ENCODE assay signal across 12 mouse cellular contexts in the genomic region with DNA sequence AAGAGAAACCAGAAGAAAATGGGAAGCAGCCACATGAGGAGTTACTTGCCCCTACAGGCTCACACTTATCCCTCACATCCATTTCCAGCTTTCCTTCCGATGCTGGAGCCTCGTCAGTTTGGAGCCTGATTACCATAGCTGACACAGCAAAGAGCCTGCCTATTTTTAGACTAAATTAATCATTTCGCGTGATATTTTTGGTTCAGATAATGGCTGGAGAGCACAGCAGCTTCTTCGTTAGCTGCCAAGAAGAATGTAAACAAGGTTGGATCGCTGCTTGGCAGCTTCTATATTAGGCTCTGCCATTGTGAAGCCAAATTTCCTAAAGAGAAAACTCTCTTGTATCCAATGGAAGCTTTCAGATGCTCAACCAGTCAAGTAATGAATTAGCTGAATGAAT.
A peak's percentile ranks its signal among the peaks of the same experiment; 100 is the strongest.
DNase-seq lines count a peak whose midpoint lies in the region; ATAC-seq and TF ChIP-seq lines count a peak whose summit lies in the region.
"Had no signal": no experiment of that assay in that cellular context is flagged by ENCODE, and none has a peak within 500 bp of the region (broad histone marks: within the 10 kb centered on the region; RNA-seq: fewer than 3 reads in every experiment).

No protein-coding gene starts in this region.

- no peak for TF ChIP-seq CTCF in lung, adult 2 months (IDR thresholded peaks at IDR 0.05; ENCODE audit: insufficient read depth, low read length)
- TF ChIP-seq CTCF in forebrain, postnatal 0 days (IDR thresholded peaks at IDR 0.05; ENCODE audit: low read depth): no peak

- H3K36me3 ChIP-seq in lung, embryonic 15.5 days: no peaks in the 10 kb centered on the region
- no peaks in the 10 kb centered on the region for H3K36me3 ChIP-seq in forebrain, postnatal 0 days (ENCODE audit: insufficient read depth)
- no peaks in the 10 kb centered on the region for H3K36me3 ChIP-seq in heart, embryonic 16.5 days (ENCODE audit: control insufficient read depth, insufficient read depth)

- peaks cover 6% of the 10 kb centered on the region; the same call in 1 of the 2 replicates for H3K4me1 ChIP-seq in lung, embryonic 15.5 days
- H3K4me1 ChIP-seq in lung, adult 2 months (ENCODE audit: control insufficient read depth, insufficient read depth, low read length): no peaks in the 10 kb centered on the region
- H3K4me1 ChIP-seq in forebrain, postnatal 0 days (ENCODE audit: insufficient read depth): no peaks in the 10 kb centered on the region
- H3K4me1 ChIP-seq in heart, embryonic 16.5 days (ENCODE audit: control insufficient read depth, insufficient read depth, low read length): peaks cover 9% of the 10 kb centered on the region

- DNase-seq in frontal cortex, postnatal 10 days (ENCODE audit: low spot score in 2 of 2): no peak
- DNase-seq in lung, adult 2 months: no peak
- DNase-seq in forebrain, postnatal 0 days: peak; percentile 43
- no peak for DNase-seq in testis, postnatal 10 days (ENCODE audit: low spot score)
- DNase-seq: kidney, postnatal 10 days had no signal

- no peak overlapping the region for H3K9ac ChIP-seq in lung, embryonic 15.5 days
- H3K9ac ChIP-seq in forebrain, postnatal 0 days: no peak overlapping the region
- no peak overlapping the region for H3K9ac ChIP-seq in heart, embryonic 16.5 days (ENCODE audit: low read length)

- ATAC-seq in frontal cortex, adult (ENCODE audit: low TSS enrichment): peak; percentile 79
- ATAC-seq in lung, embryonic 15.5 days (ENCODE audit: borderline replicate concordance, extremely low read depth, low FRiP score, low TSS enrichment): peak; percentile 77; the same call in 1 of the 2 replicates
- peak; percentile 54 for ATAC-seq in forebrain, postnatal 0 days
- ATAC-seq in heart, embryonic 16.5 days (replicated peaks; ENCODE audit: extremely low read depth, insufficient read depth, low FRiP score): peak; percentile 72
- ATAC-seq in megakaryocyte-erythroid progenitor cell, adult 5-6 weeks (replicated peaks; ENCODE audit: low FRiP score, low TSS enrichment, poor library complexity, severe bottlenecking): no peak
- ATAC-seq: CD4-positive, CD25-positive, alpha-beta regulatory T cell, adult 4 months; midbrain, embryonic 16.5 days had no signal

- 31% methylated on average over 6 of the region's 6 CpGs for WGBS in lung, embryonic 15.5 days
- WGBS in lung, adult 2 months: 31% methylated on average over 6 of the region's 6 CpGs
- 18% methylated on average over 6 of the region's 6 CpGs for WGBS in forebrain, postnatal 0 days
- 16% methylated on average over 6 of the region's 6 CpGs for whole genome bisulfite sequencing in heart, embryonic 16.5 days

- H3K27ac ChIP-seq in lung, embryonic 15.5 days: peak overlapping the region; percentile 37; the same call in 1 of the 2 replicates
- H3K27ac ChIP-seq in forebrain, postnatal 0 days (ENCODE audit: low read depth, low read length): no peak overlapping the region
- peak overlapping the region; percentile 48 for H3K27ac ChIP-seq in heart, embryonic 16.5 days (ENCODE audit: low read length)
- H3K27ac ChIP-seq: heart, adult 2 months had no signal

- TF ChIP-seq POLR2A in lung, adult 2 months (IDR thresholded peaks at IDR 0.05; ENCODE audit: borderline replicate concordance, extremely low read depth, low read depth, low read length): no peak

- H3K4me3 ChIP-seq in lung, embryonic 15.5 days: no peak overlapping the region
- no peak overlapping the region for H3K4me3 ChIP-seq in lung, adult 2 months (replicated peaks; ENCODE audit: extremely low read depth, low read depth, low read length)
- H3K4me3 ChIP-seq in forebrain, postnatal 0 days (ENCODE audit: low read depth, low read length): no peak overlapping the region
- H3K4me3 ChIP-seq in heart, embryonic 16.5 days (ENCODE audit: low read length): no peak overlapping the region
- H3K4me3 ChIP-seq: heart, adult 2 months had no signal

- 0 out of 2 replicates have a peak overlapping the region, but pooled peaks have one; percentile 19 for H3K4me2 ChIP-seq in lung, embryonic 15.5 days
- no peak overlapping the region for H3K4me2 ChIP-seq in forebrain, postnatal 0 days (ENCODE audit: low read depth)
- H3K4me2 ChIP-seq in heart, embryonic 16.5 days (ENCODE audit: low read depth, low read length): peak overlapping the region; percentile 44

- no peaks in the 10 kb centered on the region for H3K27me3 ChIP-seq in lung, embryonic 15.5 days
- no peaks in the 10 kb centered on the region for H3K27me3 ChIP-seq in forebrain, postnatal 0 days (ENCODE audit: insufficient read depth, low read length)
- H3K27me3 ChIP-seq in heart, embryonic 16.5 days (ENCODE audit: control insufficient read depth, insufficient read depth, low read length): no peaks in the 10 kb centered on the region

- no peaks in the 10 kb centered on the region for H3K9me3 ChIP-seq in lung, embryonic 15.5 days
- no peaks in the 10 kb centered on the region for H3K9me3 ChIP-seq in forebrain, postnatal 0 days (ENCODE audit: low read length)
- no peaks in the 10 kb centered on the region for H3K9me3 ChIP-seq in heart, embryonic 16.5 days (replicated peaks; ENCODE audit: control insufficient read depth, low read length)
